10 mouse cellular contexts compared by ENCODE assay signal in genomic region chr4:105819796-105820511, GRCm38 (mm10). TPM values are rescaled to one million over a fixed set of nuclear protein-coding genes. Genes with fewer than 3 reads are reported as not detected.
DNase-seq lines count a peak whose midpoint lies in the region; TF ChIP-seq lines count a peak whose summit lies in the region.
"Had no signal": no experiment of that assay in that cellular context is flagged by ENCODE, and none has a peak within 500 bp of the region (broad histone marks: within the 10 kb centered on the region; RNA-seq: fewer than 3 reads in every experiment).

No protein-coding gene starts in this region.

- no peak for TF ChIP-seq POLR2A in cerebellum, adult 2 months (IDR thresholded peaks at IDR 0.05; ENCODE audit: borderline replicate concordance, insufficient read depth, low read length)

- H3K27ac ChIP-seq in heart, embryonic 10.5 days = no peak overlapping the region
- H3K27ac ChIP-seq in cerebellum, adult 2 months (ENCODE audit: insufficient read depth, low read length) = no peak overlapping the region
- H3K27ac ChIP-seq: hindbrain, embryonic 13.5 days; midbrain, embryonic 12.5 days had no signal

- no peaks in the 10 kb centered on the region for H3K9me3 ChIP-seq in heart, embryonic 10.5 days
- H3K9me3 ChIP-seq: hindbrain, embryonic 13.5 days; midbrain, embryonic 12.5 days had no signal

- peak; percentile 8 to 12 for DNase-seq in heart, postnatal 10 days
- DNase-seq in heart, embryonic 10.5 days (ENCODE audit: low spot score) = no peak
- peak; percentile 88 for DNase-seq in NIH3T3 (ENCODE audit: low read depth)
- peak; percentile 14 for DNase-seq in layer of hippocampus, adult 11-12 months (ENCODE audit: low spot score)
- DNase-seq in lung, postnatal 25 days (ENCODE audit: low spot score) = peak; percentile 32
- no peak for DNase-seq in thymus, postnatal 36 days
- DNase-seq in cerebellum, adult 2 months = no peak
- no peak for DNase-seq in thymus, postnatal 0 days (ENCODE audit: low spot score)

- intact Hi-C loops in heart, postnatal 10 days (cut with DNase I) = no loop called here

- 69% methylated on average over 7 of the region's 7 CpGs for WGBS in heart, embryonic 10.5 days
- WGBS in cerebellum, adult 2 months = 61% methylated on average over 7 of the region's 7 CpGs

- no peak overlapping the region for H3K4me3 ChIP-seq in heart, embryonic 10.5 days
- no peak overlapping the region for H3K4me3 ChIP-seq in cerebellum, adult 2 months (replicated peaks; ENCODE audit: insufficient read depth, low read depth, low read length)
- H3K4me3 ChIP-seq: hindbrain, embryonic 13.5 days; midbrain, embryonic 12.5 days had no signal

- no peaks in the 10 kb centered on the region for H3K36me3 ChIP-seq in heart, embryonic 10.5 days
- H3K36me3 ChIP-seq: hindbrain, embryonic 13.5 days; midbrain, embryonic 12.5 days had no signal

- TF ChIP-seq CTCF in cerebellum, adult 2 months (IDR thresholded peaks at IDR 0.05; ENCODE audit: borderline replicate concordance, insufficient read depth, low read depth, low read length) = no peak

- no peaks in the 10 kb centered on the region for H3K4me1 ChIP-seq in heart, embryonic 10.5 days
- H3K4me1 ChIP-seq in cerebellum, adult 2 months (ENCODE audit: control insufficient read depth, insufficient read depth, low read length) = no peaks in the 10 kb centered on the region
- H3K4me1 ChIP-seq: hindbrain, embryonic 13.5 days; midbrain, embryonic 12.5 days had no signal

- H3K27me3 ChIP-seq in heart, embryonic 10.5 days (ENCODE audit: insufficient read depth, poor library complexity, severe bottlenecking) = no peaks in the 10 kb centered on the region
- H3K27me3 ChIP-seq in cerebellum, adult 2 months (ENCODE audit: control insufficient read depth, insufficient read depth, low read length) = no peaks in the 10 kb centered on the region
- H3K27me3 ChIP-seq: hindbrain, embryonic 13.5 days; midbrain, embryonic 12.5 days had no signal

RNA-seq across cellular contexts. Expression of gene Gm12728, which starts 30.3 kb away (rescaled TPM):
- not detected for total RNA-seq in heart, postnatal 10 days (2021)
- polyA plus RNA-seq in heart, embryonic 10.5 days (2016; fragmentation: Nextera tagmentation; extraction: Ambion mirVana) = not detected in 2 replicates
- polyA plus RNA-seq in cerebellum, adult 2 months (2012; rRNA removed) = not detected in 2 replicates
- polyA plus RNA-seq in thymus, postnatal 0 days (2015; fragmentation: Nextera tagmentation; extraction: Ambion mirVana) = not detected in 2 replicates
- polyA plus RNA-seq: midbrain, embryonic 12.5 days had no signal

Comparison
In these comparisons a context has a peak if more than half of its experiments do, and no peak if none do; other contexts are left out.
1. DNase-seq: peak in heart, postnatal 10 days (2 of 2), NIH3T3 (single experiment), layer of hippocampus, adult 11-12 months (single experiment) and lung, postnatal 25 days (single experiment); none in heart, embryonic 10.5 days (single experiment), thymus, postnatal 36 days (0 of 2), cerebellum, adult 2 months (0 of 2) and thymus, postnatal 0 days (single experiment).